Mouse (Mus musculus): ENCODE data around the gene Zfp784. TPM values are rescaled to one million over a fixed set of nuclear protein-coding genes. Genes with fewer than 3 reads are reported as not detected.

The Zfp784 gene
- 1 to 10 TPM; 2.1 to 2.6 TPM for total RNA-seq (2023)

DNA sequence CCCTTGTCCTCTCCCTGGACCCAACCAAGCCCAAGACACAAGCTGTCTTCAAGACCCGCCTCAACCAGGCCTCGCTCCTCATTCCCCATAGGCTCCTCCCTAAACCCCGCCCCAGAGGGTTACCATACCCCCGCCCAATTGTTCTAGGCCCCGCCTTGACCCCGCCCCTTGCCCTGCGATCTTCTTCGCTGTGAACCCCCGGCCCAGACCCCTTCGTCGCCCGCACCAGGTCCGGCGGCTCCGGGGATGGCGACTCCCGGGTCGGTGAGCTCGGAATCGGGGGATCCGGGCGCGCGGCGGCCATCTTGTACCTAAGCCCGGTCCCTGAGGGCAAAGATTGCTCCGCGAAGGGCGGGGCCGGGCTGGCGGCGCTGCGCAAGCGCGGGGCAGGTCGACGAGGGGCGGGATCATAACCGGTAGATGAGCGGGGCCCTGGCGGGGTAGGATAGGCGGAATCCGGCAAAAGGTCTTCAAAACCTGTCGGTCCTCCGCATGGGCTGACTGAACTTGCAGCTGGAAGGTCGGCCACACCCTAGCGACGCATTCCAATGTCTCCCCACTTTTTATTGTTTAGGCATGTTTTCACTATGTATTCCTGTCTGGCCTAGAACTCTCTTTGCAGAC is at the start of gene Zfp784:
Zfp784 (minus strand) TSS at position 338 of the 624 bp plus-strand sequence.

DNA sequence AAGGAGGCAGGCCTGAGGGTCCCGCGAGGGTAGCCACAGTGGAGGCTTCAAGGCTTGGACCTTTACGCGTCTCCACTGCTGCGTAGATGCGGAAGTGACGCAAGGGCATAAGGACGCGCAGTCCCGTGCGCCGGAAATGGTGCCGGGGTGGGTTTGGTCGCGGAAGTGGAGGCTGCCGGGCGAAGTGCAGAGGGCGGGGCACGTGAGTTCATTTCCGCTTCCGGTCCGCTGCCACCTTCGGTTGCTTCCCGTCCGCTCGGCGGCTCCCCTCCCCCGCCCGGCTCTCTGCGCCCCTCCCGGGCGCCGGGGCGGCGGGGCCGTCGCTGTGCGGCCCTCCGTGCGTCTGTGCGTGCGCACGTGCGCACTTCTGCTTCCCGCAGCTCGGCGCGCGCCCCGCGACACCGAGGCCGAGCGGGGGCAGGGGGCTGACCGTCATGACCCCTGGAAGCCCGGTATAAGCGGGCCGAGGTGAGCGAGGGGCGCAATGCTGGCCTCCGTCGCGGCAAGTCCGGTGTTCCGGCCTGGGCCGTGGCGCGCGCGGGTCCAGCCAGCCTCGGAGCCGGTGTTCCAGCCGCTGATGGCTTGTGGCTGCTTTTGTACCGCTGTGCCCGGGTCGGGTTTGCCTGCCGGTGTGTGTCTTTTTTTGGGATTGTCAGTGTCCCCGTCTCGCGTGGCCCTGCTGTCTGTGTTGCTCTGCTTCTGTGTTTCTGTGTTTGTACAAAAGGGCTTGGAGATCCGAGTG is 41.9 kb upstream of the Zfp784 start, which contains the start of gene Epn1:
Epn1 (plus strand) TSS at position 226 of the 742 bp plus-strand sequence.

DNA sequence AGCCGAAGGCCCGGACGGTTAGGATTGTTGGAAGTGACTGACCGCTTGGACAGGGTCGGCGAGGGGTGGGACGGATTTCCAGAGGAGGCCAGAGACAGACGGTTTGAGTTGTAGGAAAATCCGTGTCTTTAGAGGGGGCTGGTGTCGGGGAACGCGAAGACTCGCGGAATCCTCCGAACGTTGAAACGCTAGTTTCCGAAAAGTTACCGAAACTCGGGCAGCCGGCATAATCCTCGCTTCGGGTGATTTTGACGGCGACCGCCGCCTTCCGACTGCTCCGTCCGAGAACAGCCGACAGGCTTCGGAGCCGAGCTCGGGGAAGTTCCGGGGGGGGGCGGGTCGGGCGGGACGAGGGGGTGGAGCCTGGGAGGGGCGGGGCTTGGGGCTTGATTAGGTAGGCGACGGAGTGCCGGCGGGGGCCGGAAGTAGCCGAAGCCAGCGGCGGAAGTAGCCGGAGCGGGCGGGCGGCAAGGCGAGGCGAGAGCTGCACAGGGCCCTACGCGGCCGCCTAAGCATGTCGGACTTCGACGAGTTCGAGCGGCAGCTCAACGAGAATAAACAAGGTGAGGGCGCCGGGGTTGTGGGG is 23.6 kb upstream of the Zfp784 start, which contains the start of gene U2af2:
U2af2 (plus strand) TSS at position 370 of the 586 bp plus-strand sequence.

GRCm38 (mm10) chr7:5051193-5052192 is 13.2 kb upstream of the Zfp784 start, which contains the start of gene Zfp580:
Gene Zfp580, plus strand, starts transcription at chr7:5051538.

DNA sequence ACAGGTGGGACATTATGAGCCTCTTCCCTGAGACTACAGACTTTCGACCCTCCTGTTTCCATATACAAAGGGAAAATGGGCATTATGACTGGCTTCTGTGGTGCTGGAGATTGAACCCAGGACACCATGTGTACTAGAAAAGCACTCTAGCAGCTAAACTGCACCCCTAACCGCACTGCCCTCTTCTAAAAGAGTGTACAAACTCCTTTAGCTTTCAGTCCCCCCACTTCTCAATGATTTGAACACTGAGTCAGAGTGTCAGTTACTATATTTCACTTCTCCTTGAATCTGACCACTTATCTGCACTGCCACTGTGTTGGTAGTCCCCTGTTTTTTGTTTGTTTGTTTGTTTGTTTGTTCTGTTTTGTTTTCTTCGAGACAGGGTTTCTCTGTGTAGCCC is 4.4 kb downstream of the Zfp784 start, which contains the start of gene 4632433K11Rik:
4632433K11Rik (plus strand) TSS at position 301 of the 400 bp plus-strand sequence.

GRCm38 (mm10) chr7:5020000-5020681 is 18.1 kb downstream of the Zfp784 start, which contains the start of the genes Zfp865 and Ccdc106:
Gene Zfp865, plus strand, starts transcription at chr7:5020376.
Gene Ccdc106, plus strand, starts transcription at chr7:5020553.

DNA sequence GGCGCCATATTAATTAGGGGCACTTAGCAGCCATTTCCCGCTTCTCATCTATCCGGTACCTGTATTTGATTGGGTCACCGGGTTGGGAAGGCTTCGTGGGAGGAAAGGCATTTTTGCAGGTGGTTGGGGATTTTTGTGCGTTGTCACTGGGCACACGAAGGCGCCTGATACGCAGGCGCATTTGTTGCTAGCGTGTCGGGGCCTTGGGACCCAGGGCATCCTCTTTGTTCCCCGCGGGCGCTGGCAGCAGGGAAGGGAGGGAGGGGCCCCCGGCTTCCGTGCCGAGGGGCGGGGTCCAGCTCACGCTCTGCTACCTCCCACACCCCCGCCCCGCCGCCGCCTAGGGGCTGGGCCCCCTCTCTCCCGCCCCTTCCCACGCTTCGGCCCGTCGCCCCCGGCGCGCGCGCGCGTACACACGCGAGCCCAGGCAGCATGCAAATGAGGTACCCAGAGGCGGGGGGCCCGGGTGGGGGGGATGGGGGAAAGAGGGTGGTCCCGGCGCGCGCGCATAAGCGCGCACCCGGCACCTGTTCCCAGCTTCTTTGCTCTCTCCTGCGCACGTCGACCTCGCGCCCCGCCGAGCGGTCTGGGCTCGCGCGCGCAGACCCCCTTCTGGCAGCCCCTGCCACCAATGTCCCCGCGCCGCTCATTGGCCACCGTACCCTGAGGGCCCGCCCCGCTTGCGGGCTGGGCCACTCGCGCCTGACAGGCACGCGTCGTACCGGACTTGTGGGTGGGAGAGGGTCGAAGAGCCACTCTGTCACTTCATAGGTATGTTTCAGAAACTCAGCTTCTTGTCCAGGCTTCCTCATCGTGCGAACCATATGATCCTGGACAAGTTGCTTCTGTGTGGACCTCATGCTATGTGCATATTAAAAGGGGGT is 22.9 kb downstream of the Zfp784 start, which contains the start of gene Gm44973:
Gm44973 (plus strand) TSS at position 379 of the 884 bp plus-strand sequence.

DNA sequence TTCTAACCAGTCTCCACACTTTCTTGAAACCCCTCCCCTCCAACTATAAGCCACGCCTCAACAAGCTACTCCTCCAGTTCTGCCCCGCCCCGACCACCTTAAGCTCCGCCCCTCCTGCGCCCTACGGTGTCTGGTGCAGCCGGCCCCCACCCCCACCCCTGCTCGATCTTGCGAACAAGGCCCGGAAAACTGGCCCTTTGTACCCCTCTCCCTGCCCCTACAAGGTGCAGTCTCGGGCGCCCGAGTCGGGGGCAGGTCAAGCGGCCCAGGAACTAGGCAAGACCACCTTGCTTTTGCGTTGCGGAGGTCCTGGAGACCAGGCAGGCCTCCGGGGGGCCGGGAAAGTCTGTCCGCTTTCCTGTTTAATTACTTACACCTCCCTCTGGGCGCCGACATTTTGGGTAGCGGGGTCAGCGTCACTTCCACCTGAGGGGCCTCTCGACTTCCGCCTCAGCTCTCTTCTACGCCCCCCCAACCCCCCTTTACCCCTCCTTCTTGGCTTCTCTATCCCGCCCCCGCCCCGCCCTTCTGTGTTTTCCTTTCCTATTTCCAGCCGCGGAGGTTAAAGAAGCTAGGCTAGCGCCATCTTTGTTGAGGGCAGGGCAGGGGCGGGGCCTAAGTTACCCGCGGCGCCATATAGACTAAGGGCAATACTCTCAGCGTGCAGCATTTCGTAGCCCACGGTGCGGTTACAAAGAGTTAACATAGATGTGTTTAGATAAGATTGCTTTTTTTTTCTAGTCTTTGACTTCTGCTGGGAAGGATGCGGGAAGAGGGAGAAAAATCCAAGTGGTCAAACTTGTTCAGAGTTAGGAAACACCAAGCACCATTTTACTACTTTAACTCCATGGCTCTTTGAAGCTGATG is 23.8 kb downstream of the Zfp784 start, which contains the start of the genes Zfp524 and Fiz1:
Zfp524 (plus strand) TSS at position 165 of the 867 bp plus-strand sequence.
Fiz1 (minus strand) TSS at position 447 of the 867 bp plus-strand sequence.

GRCm38 (mm10) chr7:4996003-4996895 is 42.0 kb downstream of the Zfp784 start, which contains the start of gene Zfp579:
Gene Zfp579, minus strand, starts transcription at chr7:4996158.

Other genes with a start within 250 kb of the Zfp784 start
- 1 to 10 TPM; 2.1 to 2.4 TPM for gene Tmem238, start 248.8 kb downstream of the Zfp784 start, total RNA-seq (2023)
- gene Rpl28, start 245.6 kb downstream of the Zfp784 start, total RNA-seq (2023), result 1,000 to 10,000 TPM in 1 of 2 experiments, 100 to 1,000 TPM in 1; 932 to 1,065 TPM
- 100 to 1,000 TPM; 229 to 230 TPM for gene Ube2s, start 225.9 kb downstream of the Zfp784 start, total RNA-seq (2023)
- not detected for gene Shisa7, start 193.8 kb downstream of the Zfp784 start, total RNA-seq (2023)
- 1 to 10 TPM; 4.5 to 7.4 TPM for gene Isoc2b, start 168.2 kb downstream of the Zfp784 start, total RNA-seq (2023)
- 1 to 10 TPM; 5.8 to 7.4 TPM for gene Isoc2a, start 161.3 kb downstream of the Zfp784 start, total RNA-seq (2023)
- not detected for gene Gm36210, start 131.9 kb downstream of the Zfp784 start, total RNA-seq (2023)
- gene Zfp628, start 123.2 kb downstream of the Zfp784 start, total RNA-seq (2023), result 10 to 100 TPM; 12.6 to 13.0 TPM
- gene Nat14, start 116.4 kb downstream of the Zfp784 start, total RNA-seq (2023), result 1 to 10 TPM; 2.3 to 3.0 TPM
- gene Ssc5d, start 112.7 kb downstream of the Zfp784 start, total RNA-seq (2023), result under 1 TPM; 0.07 to 0.42 TPM
- not detected for gene Sbk2, start 74.0 kb downstream of the Zfp784 start, total RNA-seq (2023)
- gene Sbk3, start 67.3 kb downstream of the Zfp784 start, total RNA-seq (2023), result not detected
- 1 to 10 TPM; 4.7 to 5.2 TPM for gene Zfp579, start 42.3 kb downstream of the Zfp784 start, total RNA-seq (2023)
- gene Zfp524, start 24.0 kb downstream of the Zfp784 start, total RNA-seq (2023), result 10 to 100 TPM; 13.7 to 14.8 TPM
- gene Fiz1, start 23.7 kb downstream of the Zfp784 start, total RNA-seq (2023), result 10 to 100 TPM; 26.8 to 27.6 TPM
- not detected for gene Gm44973, start 22.9 kb downstream of the Zfp784 start, total RNA-seq (2023)
- 10 to 100 TPM; 28.4 to 28.5 TPM for gene Zfp865, start 18.1 kb downstream of the Zfp784 start, total RNA-seq (2023)
- under 1 TPM; 0.42 to 0.70 TPM for gene Ccdc106, start 17.9 kb downstream of the Zfp784 start, total RNA-seq (2023)
- gene 4632433K11Rik, start 4.3 kb downstream of the Zfp784 start, total RNA-seq (2023), result under 1 TPM in 1 of 2 experiments, not detected in 1; 0.71 TPM
- not detected for gene Zfp580, start 13.1 kb upstream of the Zfp784 start, total RNA-seq (2023)
- gene U2af2, start 23.7 kb upstream of the Zfp784 start, total RNA-seq (2023), result 100 to 1,000 TPM; 211 to 222 TPM
- gene Epn1, start 41.8 kb upstream of the Zfp784 start, total RNA-seq (2023), result 100 to 1,000 TPM; 143 to 145 TPM
- not detected for gene Rfpl4, start 78.5 kb upstream of the Zfp784 start, total RNA-seq (2023)
- gene Rasl2-9, start 87.5 kb upstream of the Zfp784 start, total RNA-seq (2023), result not detected
- gene Vmn1r55, start 111.2 kb upstream of the Zfp784 start, total RNA-seq (2023), result not detected
- gene Vmn1r56, start 158.3 kb upstream of the Zfp784 start, total RNA-seq (2023), result not detected
- gene Vmn1r57, start 180.0 kb upstream of the Zfp784 start, total RNA-seq (2023), result not detected